Mouse (Mus musculus) layer of hippocampus, postnatal 14 days (tissue): ENCODE results near the gene Calcoco1. TPM values are rescaled to one million over a fixed set of nuclear protein-coding genes. Genes with fewer than 3 reads are reported as not detected.

Source experiments
- microRNA-seq, 2 experiments: library from miRNA; unstranded; fragments of <30 nt; microRNA quantifications; one replicate each; pipeline ENCODE4 v1.2.0; 2021
- total RNA-seq, 2 experiments: library from RNA; stranded (reverse); gene quantifications; 2 replicates each; pipeline ENCODE4 v1.2.3; 2021

The Calcoco1 gene
- total RNA-seq, 2 experiments from 2014 or later = 66.9 to 69.6 TPM

Small RNA genes within 50 kb of the gene (microRNA-seq; reads per million reads assigned to microRNA genes)
- gene Mir688 = 0 to 0.90 reads per million in 2 experiments

Other genes with a start within 250 kb of the Calcoco1 start
- gene Gm10337, start 218.5 kb downstream of the Calcoco1 start, total RNA-seq = not detected
- 10 to 100 TPM; 81.9 to 89.4 TPM for gene Map3k12, start 205.1 kb downstream of the Calcoco1 start, total RNA-seq
- gene Tarbp2, start 204.0 kb downstream of the Calcoco1 start, total RNA-seq = 10 to 100 TPM; 34.9 to 41.8 TPM
- gene Npff, start 197.2 kb downstream of the Calcoco1 start, total RNA-seq = 1 to 10 TPM; 4.8 to 6.1 TPM
- gene Gm28047, start 97.1 kb downstream of the Calcoco1 start, total RNA-seq = under 1 TPM in 1 of 2 experiments, not detected in 1; 0.78 TPM
- 10 to 100 TPM; 45.6 to 49.2 TPM for gene Atf7, start 96.7 kb downstream of the Calcoco1 start, total RNA-seq
- gene Atp5g2, start 49.8 kb downstream of the Calcoco1 start, total RNA-seq = 10 to 100 TPM; 10.9 to 13.0 TPM
- gene Hoxc13, start 198.9 kb upstream of the Calcoco1 start, total RNA-seq = not detected
- not detected for gene Hoxc12, start 214.6 kb upstream of the Calcoco1 start, total RNA-seq
- not detected for gene Hoxc11, start 232.2 kb upstream of the Calcoco1 start, total RNA-seq
- gene Hoxc10, start 244.6 kb upstream of the Calcoco1 start, total RNA-seq = not detected
- not detected for gene Hoxc5, start 245.3 kb upstream of the Calcoco1 start, total RNA-seq